Mouse (Mus musculus): ENCODE results near the gene Ror2. TPM values are rescaled to one million over a fixed set of nuclear protein-coding genes. Genes with fewer than 3 reads are reported as not detected.

Ror2 gene
- polyA plus RNA-seq, 1 experiment, result 0.67 TPM

GRCm38 (mm10) chr13:53262509-53263250 is 23.2 kb downstream of the Ror2 start:
- H3K4me3 ChIP-seq (ENCODE audit: insufficient read depth, low read length), result no peak overlapping the region
- no peak overlapping the region for H3K27ac ChIP-seq (ENCODE audit: insufficient read depth, low read length)
- TF ChIP-seq CTCF (IDR thresholded peaks at IDR 0.05; ENCODE audit: extremely low read depth, insufficient read depth, low read length) (no peak), POLR2A (IDR thresholded peaks at IDR 0.05; ENCODE audit: extremely low read depth, insufficient read depth, low read length) (no peak)
- no peaks in the 10 kb centered on the region for H3K4me1 ChIP-seq (ENCODE audit: control insufficient read depth, insufficient read depth, low read length)

- H3K4me3 ChIP-seq (ENCODE audit: insufficient read depth, low read length), result no peak overlapping the region
- H3K27ac ChIP-seq (ENCODE audit: insufficient read depth, low read length), result no peak overlapping the region
- TF ChIP-seq CTCF (IDR thresholded peaks at IDR 0.05; ENCODE audit: extremely low read depth, insufficient read depth, low read length) (no peak), POLR2A (IDR thresholded peaks at IDR 0.05; ENCODE audit: extremely low read depth, insufficient read depth, low read length) (no peak)
- H3K4me1 ChIP-seq (ENCODE audit: control insufficient read depth, insufficient read depth, low read length), result no peaks in the 10 kb centered on the region
Measured at GRCm38 (mm10) chr13:53261106-53261771, 24.7 kb downstream of the Ror2 start.

GRCm38 (mm10) chr13:53258943-53259342 is 27.0 kb downstream of the Ror2 start:
- no peak overlapping the region for H3K4me3 ChIP-seq (ENCODE audit: insufficient read depth, low read length)
- TF ChIP-seq CTCF (IDR thresholded peaks at IDR 0.05; ENCODE audit: extremely low read depth, insufficient read depth, low read length) (no peak), POLR2A (IDR thresholded peaks at IDR 0.05; ENCODE audit: extremely low read depth, insufficient read depth, low read length) (no peak)
- no peaks in the 10 kb centered on the region for H3K4me1 ChIP-seq (ENCODE audit: control insufficient read depth, insufficient read depth, low read length)
- H3K27ac ChIP-seq (ENCODE audit: insufficient read depth, low read length), result no peak overlapping the region

GRCm38 (mm10) chr13:53258497-53258896 is 27.4 kb downstream of the Ror2 start:
- no peaks in the 10 kb centered on the region for H3K4me1 ChIP-seq (ENCODE audit: control insufficient read depth, insufficient read depth, low read length)
- H3K4me3 ChIP-seq (ENCODE audit: insufficient read depth, low read length), result no peak overlapping the region
- H3K27ac ChIP-seq (ENCODE audit: insufficient read depth, low read length), result no peak overlapping the region
- TF ChIP-seq POLR2A (IDR thresholded peaks at IDR 0.05; ENCODE audit: extremely low read depth, insufficient read depth, low read length) (no peak), CTCF (IDR thresholded peaks at IDR 0.05; ENCODE audit: extremely low read depth, insufficient read depth, low read length) (no peak)

- Histone ChIP-seq H3K27ac (ENCODE audit: insufficient read depth, low read length) (no peak overlapping the region), H3K4me3 (ENCODE audit: insufficient read depth, low read length) (no peak overlapping the region), H3K4me1 (ENCODE audit: control insufficient read depth, insufficient read depth, low read length) (peaks cover 2% of the 10 kb centered on the region; the same call in 1 of the 2 replicates)
- TF ChIP-seq POLR2A (IDR thresholded peaks at IDR 0.05; ENCODE audit: extremely low read depth, insufficient read depth, low read length) (no peak), CTCF (IDR thresholded peaks at IDR 0.05; ENCODE audit: extremely low read depth, insufficient read depth, low read length) (no peak)
Measured at GRCm38 (mm10) chr13:53253255-53253654, 32.7 kb downstream of the Ror2 start.

GRCm38 (mm10) chr13:53248586-53249401 is 37.1 kb downstream of the Ror2 start:
- TF ChIP-seq CTCF (IDR thresholded peaks at IDR 0.05; ENCODE audit: extremely low read depth, insufficient read depth, low read length) (no peak), POLR2A (IDR thresholded peaks at IDR 0.05; ENCODE audit: extremely low read depth, insufficient read depth, low read length) (no peak)
- no peak overlapping the region for H3K4me3 ChIP-seq (ENCODE audit: insufficient read depth, low read length)
- peaks cover 2% of the 10 kb centered on the region; the same call in 1 of the 2 replicates for H3K4me1 ChIP-seq (ENCODE audit: control insufficient read depth, insufficient read depth, low read length)
- no peak overlapping the region for H3K27ac ChIP-seq (ENCODE audit: insufficient read depth, low read length)

GRCm38 (mm10) chr13:53248080-53248479 is 37.8 kb downstream of the Ror2 start:
- Histone ChIP-seq H3K4me3 (ENCODE audit: insufficient read depth, low read length) (no peak overlapping the region), H3K4me1 (ENCODE audit: control insufficient read depth, insufficient read depth, low read length) (peaks cover 2% of the 10 kb centered on the region; the same call in 1 of the 2 replicates), H3K27ac (ENCODE audit: insufficient read depth, low read length) (no peak overlapping the region)
- TF ChIP-seq CTCF (IDR thresholded peaks at IDR 0.05; ENCODE audit: extremely low read depth, insufficient read depth, low read length) (no peak), POLR2A (IDR thresholded peaks at IDR 0.05; ENCODE audit: extremely low read depth, insufficient read depth, low read length) (no peak)

- Histone ChIP-seq H3K27ac (ENCODE audit: insufficient read depth, low read length) (no peak overlapping the region), H3K4me3 (ENCODE audit: insufficient read depth, low read length) (no peak overlapping the region), H3K4me1 (ENCODE audit: control insufficient read depth, insufficient read depth, low read length) (peaks cover 2% of the 10 kb centered on the region; the same call in 1 of the 2 replicates)
- TF ChIP-seq POLR2A (IDR thresholded peaks at IDR 0.05; ENCODE audit: extremely low read depth, insufficient read depth, low read length) (no peak), CTCF (IDR thresholded peaks at IDR 0.05; ENCODE audit: extremely low read depth, insufficient read depth, low read length) (no peak)
Measured at GRCm38 (mm10) chr13:53247175-53247574, 38.7 kb downstream of the Ror2 start.

- no peak overlapping the region for H3K27ac ChIP-seq (ENCODE audit: insufficient read depth, low read length)
- TF ChIP-seq CTCF (IDR thresholded peaks at IDR 0.05; ENCODE audit: extremely low read depth, insufficient read depth, low read length) (no peak), POLR2A (IDR thresholded peaks at IDR 0.05; ENCODE audit: extremely low read depth, insufficient read depth, low read length) (no peak)
- H3K4me1 ChIP-seq (ENCODE audit: control insufficient read depth, insufficient read depth, low read length), result peaks cover under 1% of the 10 kb centered on the region; the same call in 1 of the 2 replicates
- H3K4me3 ChIP-seq (ENCODE audit: insufficient read depth, low read length), result no peak overlapping the region
Measured at GRCm38 (mm10) chr13:53244151-53244550, 41.8 kb downstream of the Ror2 start.

Data from cortical plate, adult 2 months (tissue).